Mouse (Mus musculus) ovary, postnatal 14 days (tissue): ENCODE results near the gene Arid3a.

Source experiments
- DNase-seq: peaks from one replicate; pipeline ENCODE4 v3.0.0; 2022; ENCODE audit warnings: low spot score

Arid3a gene

GRCm38 (mm10) chr10:79927324-79928029, 634 bp downstream of the Arid3a start:
- DNase-seq, result no peak

GRCm38 (mm10) chr10:79928030-79928694, 1.3 kb downstream of the Arid3a start:
- DNase-seq, result no peak

DNA sequence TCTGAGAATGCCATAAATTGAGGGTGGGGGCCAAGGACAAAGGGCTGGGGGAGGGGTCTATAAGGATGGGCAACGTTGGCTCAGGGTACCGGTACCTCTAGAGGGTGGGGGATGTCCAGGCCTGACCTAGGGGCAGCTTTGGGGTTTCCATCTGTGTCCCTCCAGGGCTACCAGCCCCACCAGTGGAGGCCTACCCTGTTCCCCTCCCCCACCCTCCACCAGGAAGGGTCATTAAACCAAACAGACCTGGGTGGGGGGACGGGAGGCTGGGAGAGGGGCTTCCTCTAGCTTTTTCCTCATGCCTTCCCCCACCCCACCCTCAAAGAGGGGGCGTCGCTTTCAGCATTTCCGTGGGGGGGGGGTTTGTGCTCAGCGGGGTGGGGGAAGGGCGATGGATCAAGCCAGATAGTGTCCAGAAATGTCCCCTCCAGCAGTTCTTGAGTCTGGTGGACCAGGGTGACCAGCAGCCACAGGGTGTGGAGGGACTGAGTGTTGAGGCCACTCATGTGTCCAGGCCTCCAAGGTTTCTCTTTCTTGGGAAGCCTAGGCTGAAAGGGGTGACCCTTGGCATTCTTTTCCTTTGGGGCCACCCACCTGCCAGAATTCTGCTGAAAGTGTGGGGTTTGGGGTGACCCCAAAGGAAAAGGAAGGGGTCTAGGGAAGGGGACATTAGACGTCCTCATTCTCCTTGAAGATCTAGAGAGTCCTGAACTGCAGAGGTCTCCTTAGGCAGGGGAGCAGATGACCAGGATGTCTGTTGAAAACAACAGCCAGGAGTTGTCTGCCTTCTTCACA, 2.3 kb downstream of the Arid3a start:
- no peak for DNase-seq

DNA sequence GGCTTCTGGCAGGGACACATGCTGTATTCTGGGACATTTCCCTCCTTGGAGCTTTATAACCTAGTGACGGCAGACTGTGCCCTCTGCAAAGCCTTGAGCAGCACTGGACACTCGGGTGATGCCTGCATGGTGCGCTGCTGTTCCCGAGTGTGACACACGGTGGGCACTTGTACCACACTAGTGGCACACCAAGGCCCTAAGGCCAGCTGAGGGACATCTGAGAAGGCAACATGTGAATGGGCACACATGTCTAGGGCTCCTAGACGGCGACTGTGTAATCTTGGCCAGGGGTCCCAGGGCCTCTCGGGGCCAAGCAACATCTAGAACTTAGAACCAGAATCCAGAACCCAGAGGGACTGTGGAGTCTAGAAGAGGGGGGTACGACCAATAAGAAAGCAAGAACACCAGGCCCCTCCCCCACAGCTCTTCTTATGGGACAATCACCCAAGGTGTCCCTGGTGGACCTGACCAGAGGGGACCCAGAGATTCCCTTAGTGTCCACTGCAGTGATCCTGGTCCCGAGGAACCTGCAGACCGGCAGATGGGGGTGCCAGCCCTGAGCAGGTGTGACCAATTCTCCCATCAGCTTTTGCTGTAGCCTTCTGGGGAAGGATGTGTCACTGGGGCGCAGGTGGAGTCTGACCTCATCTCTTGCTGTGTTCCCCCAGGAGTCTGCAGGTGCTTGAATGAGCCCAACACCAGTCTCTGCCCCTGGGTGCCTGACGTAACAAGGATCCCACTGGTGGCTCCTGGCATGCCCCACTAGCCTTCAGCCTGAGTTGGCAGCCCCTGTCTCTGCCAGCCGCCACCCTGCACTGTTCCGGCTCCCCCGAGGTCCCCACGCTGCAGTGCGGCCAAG, 3.4 kb downstream of the Arid3a start:
- no peak for DNase-seq

DNA sequence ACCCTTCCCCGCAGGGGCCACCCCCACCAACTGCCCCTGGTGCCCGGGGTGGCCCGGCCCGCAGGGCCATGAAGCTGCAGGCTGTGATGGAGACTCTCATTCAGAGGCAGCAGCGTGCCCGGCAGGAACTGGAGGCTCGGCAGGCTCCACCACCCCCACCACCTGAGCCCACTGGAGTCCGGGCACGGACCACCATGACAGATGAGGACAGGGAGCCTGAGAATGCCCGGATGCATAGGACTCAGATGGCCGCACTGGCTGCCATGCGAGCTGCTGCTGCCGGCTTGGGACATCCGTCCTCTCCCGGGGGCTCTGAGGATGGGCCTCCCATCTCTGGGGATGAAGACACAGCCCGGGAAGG, 4.0 kb downstream of the Arid3a start:
- DNase-seq, result no peak

GRCm38 (mm10) chr10:79931797-79932196, 5.0 kb downstream of the Arid3a start:
- DNase-seq, result no peak

DNA sequence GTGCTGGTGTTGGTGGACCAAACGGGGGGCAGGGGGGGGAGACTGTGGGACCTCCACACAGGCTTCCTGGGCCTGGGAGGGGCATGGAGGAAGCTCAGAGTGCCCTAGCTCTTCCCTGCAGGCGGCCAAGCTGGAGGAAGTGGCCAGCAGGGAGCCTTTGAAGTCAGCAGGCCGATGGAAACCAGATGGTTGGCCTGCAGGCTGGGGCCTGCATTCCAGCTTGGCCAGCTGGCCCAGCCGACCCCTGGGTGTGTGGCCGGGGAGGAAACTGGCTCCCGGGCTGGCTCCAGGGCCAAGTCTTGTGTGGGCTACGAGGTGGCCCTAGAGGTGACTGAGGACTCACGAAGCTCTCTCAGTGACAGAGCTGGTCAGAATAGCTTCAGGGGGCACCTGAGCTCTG, 5.9 kb downstream of the Arid3a start:
- peak; percentile 46 for DNase-seq

DNA sequence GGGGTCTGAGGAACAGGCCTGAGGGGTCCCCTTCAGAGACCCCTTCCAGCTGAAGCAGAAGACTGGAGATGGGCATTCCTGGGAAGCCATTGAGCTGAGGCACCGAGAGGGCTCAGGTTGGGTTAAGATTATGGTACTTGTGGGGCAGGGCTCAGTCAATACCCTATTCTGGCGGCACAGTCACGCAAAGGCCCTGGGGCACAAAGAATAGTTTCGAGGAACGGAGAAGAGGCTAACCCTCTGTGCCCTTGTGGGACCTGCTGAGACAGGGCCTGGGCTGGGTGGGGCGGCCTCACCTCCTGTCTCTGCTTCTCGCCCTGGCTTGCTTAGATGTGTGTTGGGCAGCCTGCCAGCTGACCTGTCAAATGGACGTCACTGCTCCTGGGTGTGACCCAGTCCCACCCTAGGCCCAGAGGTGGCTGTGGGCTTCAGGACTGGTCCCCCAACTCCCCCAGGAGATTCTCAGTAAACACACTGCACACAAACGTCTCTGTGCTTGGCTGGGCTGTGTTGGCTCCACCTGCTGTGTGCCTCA, 6.4 kb downstream of the Arid3a start:
- no peak for DNase-seq

DNA sequence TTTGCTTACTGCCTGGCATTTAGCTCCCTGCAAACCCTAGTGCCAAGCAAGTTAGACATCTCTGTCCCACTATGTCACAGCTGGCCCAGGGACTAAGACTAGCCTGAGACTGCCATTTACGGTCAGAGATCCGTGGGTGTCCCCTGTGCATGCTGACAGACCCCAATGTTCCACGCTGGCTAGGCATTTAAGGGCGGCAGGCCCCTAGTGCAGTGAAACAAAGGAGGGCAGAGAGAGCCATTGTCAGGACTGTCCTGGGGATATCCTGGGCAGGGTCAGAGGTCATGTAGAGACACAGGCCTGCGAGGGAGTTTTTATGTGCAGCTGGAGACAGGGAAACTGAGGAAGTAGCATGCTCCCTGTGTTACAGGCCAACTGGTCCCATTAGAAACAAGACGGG, 7.0 kb downstream of the Arid3a start:
- no peak for DNase-seq

DNA sequence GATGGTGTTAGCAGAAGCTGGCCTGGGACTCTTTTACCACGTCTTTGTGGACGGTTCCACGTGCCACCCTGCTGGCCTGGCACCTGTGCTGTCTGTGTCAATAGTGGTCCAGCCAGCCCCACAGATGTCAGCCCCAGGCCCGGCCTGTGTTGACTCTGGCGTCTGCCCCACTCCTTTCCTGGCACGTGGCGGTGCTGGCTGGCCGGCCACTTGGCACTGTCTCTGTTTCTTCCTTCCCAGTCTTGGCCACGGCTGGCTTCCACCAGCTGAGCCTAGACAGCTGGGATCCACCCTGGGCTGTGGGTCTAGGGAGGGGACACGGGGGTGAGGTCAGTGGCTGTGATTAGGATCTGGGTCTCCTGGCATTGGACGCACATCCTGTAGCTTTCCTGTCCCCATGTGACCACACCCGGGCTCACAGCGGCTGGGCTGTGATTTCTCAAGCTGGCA, 7.5 kb downstream of the Arid3a start:
- DNase-seq, result peak; percentile 72

- DNase-seq, result no peak
These were observed 8.1 kb downstream of the Arid3a start for GRCm38 (mm10) chr10:79934794-79935569.

DNA sequence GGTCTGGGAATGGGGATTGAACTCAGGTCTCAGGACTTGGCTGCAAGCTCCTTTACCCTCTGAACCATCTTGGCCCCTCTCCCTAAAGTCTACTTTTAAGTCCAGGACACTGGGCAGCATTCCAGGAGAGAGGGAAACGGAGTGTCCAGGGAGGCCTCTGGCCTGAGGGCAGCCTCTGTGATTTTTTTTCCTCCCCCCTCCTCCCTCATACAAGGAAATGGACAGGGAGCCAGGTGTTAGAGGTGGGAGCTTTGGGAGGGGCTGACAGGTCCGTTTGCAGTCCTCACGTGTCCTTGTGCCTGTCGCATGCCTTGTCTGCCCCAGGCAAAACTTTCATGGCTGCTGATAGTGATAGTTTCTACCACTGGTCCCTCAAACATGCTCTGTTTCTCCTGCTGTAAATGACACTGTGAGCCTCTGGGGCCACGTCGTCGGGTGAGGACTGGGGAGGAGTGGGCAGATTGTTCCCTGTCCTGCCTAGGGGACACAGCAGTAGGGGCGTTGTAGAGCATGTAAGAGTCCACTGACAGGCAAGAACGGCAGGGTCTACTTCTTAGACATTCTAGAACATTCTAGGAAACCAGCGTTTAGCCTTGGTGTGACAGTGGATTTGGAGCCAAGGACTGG, 9.6 kb downstream of the Arid3a start:
- DNase-seq, result no peak

- DNase-seq, result peak; percentile 50
These were observed 10.1 kb downstream of the Arid3a start for GRCm38 (mm10) chr10:79936911-79937441.

DNA sequence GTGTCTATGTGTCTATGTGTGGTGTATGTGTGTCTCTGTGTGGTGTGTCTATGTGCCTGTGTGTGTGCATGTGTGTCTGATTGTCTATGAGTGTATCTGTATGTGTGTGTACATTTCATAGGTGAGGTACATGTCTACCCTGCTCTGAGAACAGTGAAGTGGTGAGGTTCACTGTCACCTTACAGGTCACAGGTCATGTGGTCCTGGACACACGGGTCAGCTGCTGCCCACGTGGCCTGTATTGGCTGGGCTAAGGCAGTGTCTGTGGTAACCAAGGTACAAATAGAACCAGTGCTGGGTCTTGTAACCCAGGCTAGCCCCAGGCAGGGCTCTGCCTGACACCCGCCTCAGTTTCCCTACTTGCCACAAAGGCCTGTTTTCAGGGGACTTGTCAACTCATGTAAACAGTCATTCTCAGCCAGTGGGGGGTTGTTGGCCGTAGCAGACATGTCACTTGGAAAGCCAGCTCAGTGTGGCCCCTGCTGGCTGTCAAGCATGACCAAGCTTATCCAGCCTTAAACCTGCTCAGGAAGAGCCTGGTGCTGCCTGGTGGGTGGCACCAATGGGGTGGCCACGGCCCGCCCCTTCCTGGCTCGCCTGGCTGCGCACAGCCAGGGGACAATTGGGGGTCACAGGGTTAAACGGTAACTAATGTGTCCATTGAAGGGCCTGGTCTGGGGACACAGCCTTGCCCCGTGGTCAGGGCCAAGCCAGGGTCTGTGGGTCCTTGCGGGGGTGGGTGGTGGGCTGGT, 11.1 kb downstream of the Arid3a start:
- no peak for DNase-seq

GRCm38 (mm10) chr10:79940749-79941148, 13.9 kb downstream of the Arid3a start:
- DNase-seq, result no peak

DNA sequence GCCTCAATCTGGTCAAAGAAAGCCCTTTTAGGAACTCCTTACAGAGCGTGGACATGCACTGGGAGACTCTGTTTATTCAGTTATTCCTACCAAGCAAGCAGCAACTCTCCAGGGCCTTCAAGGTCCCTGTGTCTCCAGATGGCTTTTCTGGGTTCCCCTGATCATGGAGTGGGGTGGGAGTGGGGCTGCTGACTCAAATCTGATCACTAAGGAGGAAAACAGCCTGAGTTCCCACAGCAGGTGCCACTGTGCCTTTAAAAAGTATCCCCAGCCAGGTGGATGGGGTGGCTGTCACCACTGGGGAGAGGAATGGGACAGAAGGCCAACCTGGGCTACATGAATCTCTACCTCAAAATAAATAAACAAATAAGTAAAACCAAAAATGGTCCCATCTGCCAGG, 16.1 kb downstream of the Arid3a start:
- no peak for DNase-seq

- no peak for DNase-seq
These were observed 16.6 kb downstream of the Arid3a start for GRCm38 (mm10) chr10:79943471-79943901.

GRCm38 (mm10) chr10:79945507-79946234, 18.8 kb downstream of the Arid3a start:
- DNase-seq, result no peak
